Mouse (Mus musculus): ENCODE data around the gene BC052040. TPM values are rescaled to one million over a fixed set of nuclear protein-coding genes. Genes with fewer than 3 reads are reported as not detected.

The BC052040 gene
- polyA plus RNA-seq, 1 experiment from 2014 or later = 12.9 TPM

- peaks cover 5% of the 10 kb centered on the region for H3K4me1 ChIP-seq (ENCODE audit: control insufficient read depth, insufficient read depth, low read length)
- no peak overlapping the region for H3K4me2 ChIP-seq (ENCODE audit: low read depth, low read length)
- 92% methylated on average over 7 of the region's 7 CpGs for WGBS
- H3K27me3 ChIP-seq (ENCODE audit: control insufficient read depth, insufficient read depth, low read length) = no peaks in the 10 kb centered on the region
- no peaks in the 10 kb centered on the region for H3K9me3 ChIP-seq (replicated peaks; ENCODE audit: control insufficient read depth, low read length)
- no peak overlapping the region for H3K27ac ChIP-seq (ENCODE audit: low read length)
- no peak overlapping the region for H3K9ac ChIP-seq (ENCODE audit: low read length)
- H3K36me3 ChIP-seq (ENCODE audit: control insufficient read depth, insufficient read depth) = peaks cover 2% of the 10 kb centered on the region; the same call in 1 of the 2 replicates
- H3K4me3 ChIP-seq (ENCODE audit: low read length) = no peak overlapping the region
- no peak for ATAC-seq (replicated peaks; ENCODE audit: extremely low read depth, insufficient read depth, low FRiP score)
Observed at GRCm38 (mm10) chr2:115673054-115673660, 91.6 kb downstream of the BC052040 start.

- Histone ChIP-seq H3K27ac (ENCODE audit: low read length) (no peak overlapping the region), H3K36me3 (ENCODE audit: control insufficient read depth, insufficient read depth) (no peaks in the 10 kb centered on the region), H3K27me3 (ENCODE audit: control insufficient read depth, insufficient read depth, low read length) (no peaks in the 10 kb centered on the region), H3K9ac (ENCODE audit: low read length) (no peak overlapping the region), H3K9me3 (replicated peaks; ENCODE audit: control insufficient read depth, low read length) (no peaks in the 10 kb centered on the region), H3K4me1 (ENCODE audit: control insufficient read depth, insufficient read depth, low read length) (no peaks in the 10 kb centered on the region), H3K4me3 (ENCODE audit: low read length) (no peak overlapping the region), H3K4me2 (ENCODE audit: low read depth, low read length) (no peak overlapping the region)
- WGBS = 67% methylated on average over 5 of the region's 5 CpGs
- no peak for ATAC-seq (replicated peaks; ENCODE audit: extremely low read depth, insufficient read depth, low FRiP score)
Observed at GRCm38 (mm10) chr2:115678786-115679185, 97.3 kb downstream of the BC052040 start.

GRCm38 (mm10) chr2:115685250-115685649 is 103.7 kb downstream of the BC052040 start:
- H3K27ac ChIP-seq (ENCODE audit: low read length) = no peak overlapping the region
- no peaks in the 10 kb centered on the region for H3K27me3 ChIP-seq (ENCODE audit: control insufficient read depth, insufficient read depth, low read length)
- H3K4me2 ChIP-seq (ENCODE audit: low read depth, low read length) = no peak overlapping the region
- 68% methylated on average over 3 of the region's 3 CpGs for WGBS
- H3K4me3 ChIP-seq (ENCODE audit: low read length) = no peak overlapping the region
- H3K9ac ChIP-seq (ENCODE audit: low read length) = no peak overlapping the region
- H3K4me1 ChIP-seq (ENCODE audit: control insufficient read depth, insufficient read depth, low read length) = no peaks in the 10 kb centered on the region
- no peaks in the 10 kb centered on the region for H3K36me3 ChIP-seq (ENCODE audit: control insufficient read depth, insufficient read depth)
- H3K9me3 ChIP-seq (replicated peaks; ENCODE audit: control insufficient read depth, low read length) = no peaks in the 10 kb centered on the region
- ATAC-seq (replicated peaks; ENCODE audit: extremely low read depth, insufficient read depth, low FRiP score) = no peak

GRCm38 (mm10) chr2:115687612-115688011 is 106.1 kb downstream of the BC052040 start:
- H3K4me1 ChIP-seq (ENCODE audit: control insufficient read depth, insufficient read depth, low read length) = no peaks in the 10 kb centered on the region
- H3K9me3 ChIP-seq (replicated peaks; ENCODE audit: control insufficient read depth, low read length) = no peaks in the 10 kb centered on the region
- ATAC-seq (replicated peaks; ENCODE audit: extremely low read depth, insufficient read depth, low FRiP score) = no peak
- H3K36me3 ChIP-seq (ENCODE audit: control insufficient read depth, insufficient read depth) = peaks cover 4% of the 10 kb centered on the region; the same call in 1 of the 2 replicates
- H3K27ac ChIP-seq (ENCODE audit: low read length) = no peak overlapping the region
- H3K4me2 ChIP-seq (ENCODE audit: low read depth, low read length) = no peak overlapping the region
- 96% methylated on average over 4 of the region's 4 CpGs for WGBS
- no peak overlapping the region for H3K4me3 ChIP-seq (ENCODE audit: low read length)
- no peak overlapping the region for H3K9ac ChIP-seq (ENCODE audit: low read length)
- H3K27me3 ChIP-seq (ENCODE audit: control insufficient read depth, insufficient read depth, low read length) = no peaks in the 10 kb centered on the region

- no peak for ATAC-seq (replicated peaks; ENCODE audit: extremely low read depth, insufficient read depth, low FRiP score)
- Histone ChIP-seq H3K9ac (ENCODE audit: low read length) (no peak overlapping the region), H3K27me3 (ENCODE audit: control insufficient read depth, insufficient read depth, low read length) (no peaks in the 10 kb centered on the region), H3K9me3 (replicated peaks; ENCODE audit: control insufficient read depth, low read length) (no peaks in the 10 kb centered on the region), H3K27ac (ENCODE audit: low read length) (no peak overlapping the region), H3K4me2 (ENCODE audit: low read depth, low read length) (no peak overlapping the region), H3K4me3 (ENCODE audit: low read length) (no peak overlapping the region), H3K36me3 (ENCODE audit: control insufficient read depth, insufficient read depth) (peaks cover 4% of the 10 kb centered on the region; the same call in 1 of the 2 replicates), H3K4me1 (ENCODE audit: control insufficient read depth, insufficient read depth, low read length) (no peaks in the 10 kb centered on the region)
- WGBS = 90% methylated on average over 6 of the region's 6 CpGs
Observed at GRCm38 (mm10) chr2:115688282-115688681, 106.8 kb downstream of the BC052040 start.

GRCm38 (mm10) chr2:115693841-115694240 is 112.3 kb downstream of the BC052040 start:
- ATAC-seq (replicated peaks; ENCODE audit: extremely low read depth, insufficient read depth, low FRiP score) = no peak
- Histone ChIP-seq H3K4me3 (ENCODE audit: low read length) (no peak overlapping the region), H3K27ac (ENCODE audit: low read length) (no peak overlapping the region), H3K9me3 (replicated peaks; ENCODE audit: control insufficient read depth, low read length) (no peaks in the 10 kb centered on the region), H3K4me2 (ENCODE audit: low read depth, low read length) (no peak overlapping the region), H3K4me1 (ENCODE audit: control insufficient read depth, insufficient read depth, low read length) (no peaks in the 10 kb centered on the region), H3K36me3 (ENCODE audit: control insufficient read depth, insufficient read depth) (peaks cover 7% of the 10 kb centered on the region), H3K27me3 (ENCODE audit: control insufficient read depth, insufficient read depth, low read length) (no peaks in the 10 kb centered on the region), H3K9ac (ENCODE audit: low read length) (no peak overlapping the region)
- 78% methylated on average over 3 of the region's 3 CpGs for WGBS

- Histone ChIP-seq H3K9ac (ENCODE audit: low read length) (no peak overlapping the region), H3K27me3 (ENCODE audit: control insufficient read depth, insufficient read depth, low read length) (no peaks in the 10 kb centered on the region), H3K4me3 (ENCODE audit: low read length) (no peak overlapping the region), H3K4me1 (ENCODE audit: control insufficient read depth, insufficient read depth, low read length) (no peaks in the 10 kb centered on the region), H3K9me3 (replicated peaks; ENCODE audit: control insufficient read depth, low read length) (no peaks in the 10 kb centered on the region), H3K27ac (ENCODE audit: low read length) (no peak overlapping the region), H3K4me2 (ENCODE audit: low read depth, low read length) (no peak overlapping the region), H3K36me3 (ENCODE audit: control insufficient read depth, insufficient read depth) (peaks cover 7% of the 10 kb centered on the region)
- 88% methylated on average over 6 of the region's 6 CpGs for WGBS
- no peak for ATAC-seq (replicated peaks; ENCODE audit: extremely low read depth, insufficient read depth, low FRiP score)
Observed at GRCm38 (mm10) chr2:115694386-115694785, 112.9 kb downstream of the BC052040 start.

GRCm38 (mm10) chr2:115699032-115699431 is 117.5 kb downstream of the BC052040 start:
- peaks cover 3% of the 10 kb centered on the region for H3K36me3 ChIP-seq (ENCODE audit: control insufficient read depth, insufficient read depth)
- ATAC-seq (replicated peaks; ENCODE audit: extremely low read depth, insufficient read depth, low FRiP score) = no peak
- H3K27ac ChIP-seq (ENCODE audit: low read length) = no peak overlapping the region
- H3K9me3 ChIP-seq (replicated peaks; ENCODE audit: control insufficient read depth, low read length) = peaks cover 4% of the 10 kb centered on the region; the same call in 1 of the 2 replicates
- no peak overlapping the region for H3K4me2 ChIP-seq (ENCODE audit: low read depth, low read length)
- H3K27me3 ChIP-seq (ENCODE audit: control insufficient read depth, insufficient read depth, low read length) = no peaks in the 10 kb centered on the region
- H3K4me3 ChIP-seq (ENCODE audit: low read length) = no peak overlapping the region
- H3K4me1 ChIP-seq (ENCODE audit: control insufficient read depth, insufficient read depth, low read length) = no peaks in the 10 kb centered on the region
- no peak overlapping the region for H3K9ac ChIP-seq (ENCODE audit: low read length)
- 83% methylated on average over 5 of the region's 5 CpGs for WGBS

GRCm38 (mm10) chr2:115702610-115703009 is 121.1 kb downstream of the BC052040 start:
- WGBS = 85% methylated on average over 5 of the region's 5 CpGs
- Histone ChIP-seq H3K27ac (ENCODE audit: low read length) (no peak overlapping the region), H3K27me3 (ENCODE audit: control insufficient read depth, insufficient read depth, low read length) (no peaks in the 10 kb centered on the region), H3K9me3 (replicated peaks; ENCODE audit: control insufficient read depth, low read length) (peaks cover 4% of the 10 kb centered on the region; the same call in 1 of the 2 replicates), H3K36me3 (ENCODE audit: control insufficient read depth, insufficient read depth) (peaks cover 3% of the 10 kb centered on the region), H3K9ac (ENCODE audit: low read length) (no peak overlapping the region), H3K4me2 (ENCODE audit: low read depth, low read length) (no peak overlapping the region), H3K4me1 (ENCODE audit: control insufficient read depth, insufficient read depth, low read length) (no peaks in the 10 kb centered on the region), H3K4me3 (ENCODE audit: low read length) (no peak overlapping the region)
- ATAC-seq (replicated peaks; ENCODE audit: extremely low read depth, insufficient read depth, low FRiP score) = no peak

Measured in heart, embryonic 16.5 days (tissue).